Mouse (Mus musculus) cerebellum, adult 2 months (tissue): Measurements from ENCODE around the gene Zscan4-ps1.
"Not testable (repeated sequence)": the region's sequence is repeated elsewhere in the genome, so short reads cannot be mapped to it uniquely, and the experiment has no call there.

Source experiments
- CTCF ChIP-seq: fragments of 200-500 bp; IDR thresholded peaks from 2 replicates; pipeline ENCODE4 v1.5.1; 2011; ENCODE audit warnings: low read depth, mild to moderate bottlenecking, control low read depth, low read length, moderate library complexity, borderline replicate concordance; ENCODE audit not compliant: insufficient read depth
- POLR2A ChIP-seq: fragments of 200-500 bp; IDR thresholded peaks from 2 replicates; pipeline ENCODE4 v1.6.1; 2011; ENCODE audit warnings: low read length, control low read depth, borderline replicate concordance; ENCODE audit not compliant: insufficient read depth

- TF ChIP-seq POLR2A, CTCF: not testable (repeated sequence)
These were observed at the start of gene Zscan4-ps1 for GRCm38 (mm10) chr7:11069591-11069990.
